Mouse (Mus musculus): Measurements from ENCODE around the gene Lepr. TPM values are rescaled to one million over a fixed set of nuclear protein-coding genes. Genes with fewer than 3 reads are reported as not detected.
A peak's percentile ranks its signal among the peaks of the same experiment; 100 is the strongest.

Gene Lepr
- 1 to 10 TPM; 4.3 to 4.6 TPM for total RNA-seq (2021)
- long read RNA-seq, experiment 1, full-length matches to known transcripts, result 1 of 2 reads
- long read RNA-seq, experiment 1, partial matches to known transcripts, result 1 of 2 reads
- long read RNA-seq, experiment 1, other reads (novel, unspliced or antisense), result 0 of 2 reads
- long read RNA-seq, experiment 2, result 0 reads

- intact Hi-C loops (cut with DNase I), result no loop called here
- peak in 1 of 2 experiments; percentile 3 for DNase-seq (ENCODE audit: low spot score in 2 of 2)
Measured at GRCm38 (mm10) chr4:101717367-101718121, at the start of gene Lepr. Gene Lepr, plus strand, starts transcription at chr4:101717404.

GRCm38 (mm10) chr4:101669161-101669560 is 48.0 kb upstream of the Lepr start:
- intact Hi-C loops (cut with DNase I), result no loop called here
- DNase-seq (ENCODE audit: low spot score in 2 of 2), result no peak

GRCm38 (mm10) chr4:101669811-101670210 is 47.4 kb upstream of the Lepr start:
- DNase-seq (ENCODE audit: low spot score in 2 of 2), result no peak
- intact Hi-C loops (cut with DNase I), result no loop called here

GRCm38 (mm10) chr4:101674790-101675189 is 42.4 kb upstream of the Lepr start:
- DNase-seq (ENCODE audit: low spot score in 2 of 2), result no peak
- intact Hi-C loops (cut with DNase I), result no loop called here

GRCm38 (mm10) chr4:101675726-101676125 is 41.5 kb upstream of the Lepr start:
- intact Hi-C loops (cut with DNase I), result no loop called here
- no peak for DNase-seq (ENCODE audit: low spot score in 2 of 2)

- no peak for DNase-seq (ENCODE audit: low spot score in 2 of 2)
- intact Hi-C loops (cut with DNase I), result no loop called here
Measured at GRCm38 (mm10) chr4:101682620-101683019, 34.6 kb upstream of the Lepr start.

GRCm38 (mm10) chr4:101683086-101683485 is 34.1 kb upstream of the Lepr start:
- no peak for DNase-seq (ENCODE audit: low spot score in 2 of 2)
- intact Hi-C loops (cut with DNase I), result no loop called here

GRCm38 (mm10) chr4:101684821-101685220 is 32.4 kb upstream of the Lepr start:
- no peak for DNase-seq (ENCODE audit: low spot score in 2 of 2)
- intact Hi-C loops (cut with DNase I), result no loop called here

- intact Hi-C loops (cut with DNase I), result no loop called here
- no peak for DNase-seq (ENCODE audit: low spot score in 2 of 2)
Measured at GRCm38 (mm10) chr4:101686227-101686810, 30.9 kb upstream of the Lepr start.

GRCm38 (mm10) chr4:101689241-101689640 is 28.0 kb upstream of the Lepr start:
- intact Hi-C loops (cut with DNase I), result no loop called here
- DNase-seq (ENCODE audit: low spot score in 2 of 2), result no peak

- intact Hi-C loops (cut with DNase I), result no loop called here
- no peak for DNase-seq (ENCODE audit: low spot score in 2 of 2)
Measured at GRCm38 (mm10) chr4:101689645-101690044, 27.6 kb upstream of the Lepr start.

- intact Hi-C loops (cut with DNase I), result no loop called here
- peak; percentile 10 to 12 for DNase-seq (ENCODE audit: low spot score in 2 of 2)
Measured at GRCm38 (mm10) chr4:101692892-101693291, 24.3 kb upstream of the Lepr start.

GRCm38 (mm10) chr4:101694529-101694928 is 22.7 kb upstream of the Lepr start:
- intact Hi-C loops (cut with DNase I), result no loop called here
- no peak for DNase-seq (ENCODE audit: low spot score in 2 of 2)

- intact Hi-C loops (cut with DNase I), result no loop called here
- no peak for DNase-seq (ENCODE audit: low spot score in 2 of 2)
Measured at GRCm38 (mm10) chr4:101697236-101697635, 20.0 kb upstream of the Lepr start.

GRCm38 (mm10) chr4:101699423-101699822 is 17.8 kb upstream of the Lepr start:
- no peak for DNase-seq (ENCODE audit: low spot score in 2 of 2)
- intact Hi-C loops (cut with DNase I), result no loop called here

GRCm38 (mm10) chr4:101700892-101701640 is 16.1 kb upstream of the Lepr start:
- intact Hi-C loops (cut with DNase I), result no loop called here

GRCm38 (mm10) chr4:101705325-101705724 is 11.9 kb upstream of the Lepr start:
- intact Hi-C loops (cut with DNase I), result no loop called here
- no peak for DNase-seq (ENCODE audit: low spot score in 2 of 2)

More at GRCm38 (mm10) chr4:101700892-101701640, 16.1 kb upstream of the Lepr start:
- DNase-seq (ENCODE audit: low spot score in 2 of 2), result no peak

- no peak for DNase-seq (ENCODE audit: low spot score in 2 of 2)
- intact Hi-C loops (cut with DNase I), result no loop called here
Measured at GRCm38 (mm10) chr4:101707234-101707633, 10.0 kb upstream of the Lepr start.

- no peak for DNase-seq (ENCODE audit: low spot score in 2 of 2)
- intact Hi-C loops (cut with DNase I), result no loop called here
Measured at GRCm38 (mm10) chr4:101707953-101708352, 9.3 kb upstream of the Lepr start.

GRCm38 (mm10) chr4:101710361-101710760 is 6.8 kb upstream of the Lepr start:
- no peak for DNase-seq (ENCODE audit: low spot score in 2 of 2)
- intact Hi-C loops (cut with DNase I), result no loop called here

All from left cerebral cortex, postnatal 14 days (tissue).